Mouse (Mus musculus) stomach, postnatal 0 days (tissue): ENCODE data around the gene Arhgef10l.

Experiments used
- CTCF ChIP-seq: IDR thresholded peaks from 2 replicates; pipeline ENCODE4 v1.5.1; 2016; ENCODE audit warnings: antibody characterized with exemption, low read depth, mild to moderate bottlenecking, moderate library complexity
- EP300 ChIP-seq: optimal IDR thresholded peaks from 2 replicates; pipeline ENCODE3; 2016; ENCODE audit warnings: antibody characterized with exemption

DNA sequence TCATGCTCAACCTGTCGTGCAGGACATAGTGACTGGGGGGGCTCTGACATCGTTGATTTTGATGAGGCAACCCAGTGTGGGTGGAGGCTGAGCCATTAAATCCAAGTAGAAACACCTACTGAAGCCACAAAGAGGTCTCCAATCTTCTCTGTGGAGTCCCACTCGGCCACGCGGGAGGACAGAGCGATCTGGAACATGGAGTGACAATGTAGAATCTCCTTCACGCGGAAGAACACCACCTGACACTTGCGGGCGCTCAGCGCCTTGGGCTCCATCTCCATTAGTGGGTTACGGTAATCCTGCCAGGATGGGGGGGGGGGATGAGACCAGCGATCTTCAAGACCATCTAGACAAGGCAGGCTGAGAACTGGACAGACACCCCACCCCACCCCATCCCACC lies 86.7 kb downstream of the Arhgef10l start:
- TF ChIP-seq CTCF (no peak), EP300 (no peak)
